Mouse (Mus musculus) ES-Bruce4 (cell line): ENCODE data around the gene Slc8a3.

ENCODE experiments used
- CTCF ChIP-seq: IDR thresholded peaks from one replicate; pipeline ENCODE4 v1.8.1; 2011; ENCODE audit warnings: low read depth, low read length
- POLR2A ChIP-seq: IDR thresholded peaks from one replicate; pipeline ENCODE4 v1.8.1; 2011; ENCODE audit warnings: low read length; ENCODE audit not compliant: insufficient read depth

- no peak for TF ChIP-seq POLR2A
- TF ChIP-seq CTCF = no peak
These were observed 105.1 kb downstream of the Slc8a3 start for GRCm38 (mm10) chr12:81227767-81228460.
